In the genomic region with DNA sequence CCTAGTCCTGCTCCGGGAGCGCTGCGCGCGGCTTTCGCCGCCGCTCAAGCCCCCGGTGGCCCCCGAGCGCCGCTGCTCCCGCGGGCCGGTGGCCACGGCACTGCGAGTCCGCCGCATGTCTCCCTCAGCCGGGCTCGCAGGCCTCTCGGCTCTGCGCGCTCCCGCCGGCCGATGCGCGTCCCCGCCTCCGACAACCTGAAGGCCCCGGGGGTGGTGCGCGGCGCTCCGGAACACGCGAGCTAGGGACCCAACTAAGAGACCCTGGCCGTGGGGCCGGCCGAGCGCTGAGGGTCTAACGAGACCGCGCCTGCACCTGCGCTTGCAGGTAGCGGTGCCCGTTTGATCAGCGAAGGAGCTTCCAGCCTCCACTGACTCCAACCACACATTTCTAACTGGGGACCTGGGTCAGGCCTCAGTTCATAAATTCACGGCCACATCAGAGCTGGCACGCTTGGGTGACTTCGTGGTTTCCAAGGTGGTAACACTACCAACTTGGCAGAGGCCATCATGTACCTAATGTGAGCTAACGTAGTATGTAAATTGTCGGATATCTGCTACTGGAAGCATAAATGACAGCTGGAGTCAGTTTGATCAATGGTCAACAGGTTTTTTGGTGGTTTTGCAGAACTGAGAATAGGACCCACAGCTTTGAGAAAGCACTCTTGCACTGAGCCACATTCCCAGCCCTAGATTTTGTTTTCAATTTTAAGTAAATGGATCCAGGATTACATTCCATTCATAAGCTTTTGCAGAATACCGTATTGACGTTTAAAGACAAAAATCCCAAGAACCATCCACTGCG, we compare ENCODE assay signal across 8 mouse cellular contexts. TPM values are rescaled to one million over a fixed set of nuclear protein-coding genes. Genes with fewer than 3 reads are reported as not detected.
DNase-seq lines count a peak whose midpoint lies in the region; TF ChIP-seq lines count a peak whose summit lies in the region.

A gene (minus strand): TSS at position 173 of the 802 bp plus-strand sequence.

- H3K36me3 ChIP-seq in macrophage (ENCODE audit: inconsistent target): no peaks in the 10 kb centered on the region

- intact Hi-C loops in gastrocnemius, postnatal 14 days (cut with DNase I; ENCODE audit: low total_unique reads): no loop called here
- intact Hi-C loops in left cerebral cortex, adult 2 months (cut with DNase I): loop anchor here (5.0 kb wide), 1 partner anchor 82 kb away; a partner anchor contains a TSS

- TF ChIP-seq POLR2A in cortical plate, adult 2 months (IDR thresholded peaks at IDR 0.05; ENCODE audit: extremely low read depth, insufficient read depth, low read length): no peak

- H3K4me1 ChIP-seq in cortical plate, adult 2 months (ENCODE audit: control insufficient read depth, insufficient read depth, low read length): no peaks in the 10 kb centered on the region

- TF ChIP-seq CTCF in cortical plate, adult 2 months (IDR thresholded peaks at IDR 0.05; ENCODE audit: extremely low read depth, insufficient read depth, low read length): no peak
- TF ChIP-seq CTCF in left cerebral cortex, adult 2 months (IDR thresholded peaks at IDR 0.05): no peak

- no peaks in the 10 kb centered on the region for H3K79me2 ChIP-seq in macrophage (ENCODE audit: inconsistent target)

- DNase-seq in ZHBTc4 (ENCODE audit: low read depth, low spot score): peak; percentile 90
- peak; percentile 73 for DNase-seq in gastrocnemius, postnatal 14 days
- peak; percentile 78 for DNase-seq in induced T-regulatory cell, adult 2 months (ENCODE audit: low read depth)
- peak; percentile 74 to 81 for DNase-seq in left cerebral cortex, adult 2 months (ENCODE audit: extremely low spot score in 1 of 2, low spot score in 2 of 2)
- DNase-seq in right cerebral cortex, adult 18-20 months: peak; percentile 75
- DNase-seq in urinary bladder, postnatal 10 days (ENCODE audit: low spot score): peak; percentile 28

- peak within 1 kb of the TSS; percentile 65 for H3K27ac ChIP-seq in cortical plate, adult 2 months (ENCODE audit: insufficient read depth, low read length)
- H3K27ac ChIP-seq in left cerebral cortex, adult 2 months: peak within 1 kb of the TSS; percentile 90
- no peak within 1 kb of the TSS for H3K27ac ChIP-seq in macrophage

- H3K4me3 ChIP-seq in cortical plate, adult 2 months (ENCODE audit: insufficient read depth, low read length): peak within 1 kb of the TSS; percentile 53
- H3K4me3 ChIP-seq in left cerebral cortex, adult 2 months: peak within 1 kb of the TSS; percentile 77
- H3K4me3 ChIP-seq in macrophage (ENCODE audit: inconsistent target): peak within 1 kb of the TSS; percentile 44

- 9% methylated on average over 53 of the region's 57 CpGs for WGBS in macrophage (ENCODE audit: missing documents)

RNA-seq across cellular contexts. Expression of the gene that starts here (rescaled TPM):
- 57.3 and 65.1 TPM in 2 replicates for polyA plus RNA-seq in cortical plate, adult 2 months (2012; rRNA removed)
- 10 to 100 TPM; 15.4 to 20.4 TPM for total RNA-seq in gastrocnemius, postnatal 14 days (2021)
- total RNA-seq in left cerebral cortex, adult 2 months (2021): 10 to 100 TPM; 34.6 to 41.0 TPM
- 10 to 100 TPM in 1 of 26 experiments, 1 to 10 TPM in 21, not detected in 4; 1.6 to 10.6 (median 3.8) TPM for total RNA-seq in macrophage (2018; cell fraction: chromatin; rRNA removed)
- 1 to 10 TPM; 1.7 to 9.7 (median 3.9) TPM for total RNA-seq in macrophage (2018; cell fraction: cytosol; rRNA removed)
- total RNA-seq in macrophage (2018; cell fraction: nucleus; rRNA removed): 10 to 100 TPM in 3 of 26 experiments, 1 to 10 TPM in 21, under 1 TPM in 1, not detected in 1; 0.63 to 13.2 (median 3.8) TPM
- 7.2 to 8.9 TPM (median 8.3 TPM) in 3 replicates for polyA plus RNA-seq in macrophage (2018)

Comparison
In these comparisons a context has a peak if more than half of its experiments do, and no peak if none do; other contexts are left out.
1. DNase-seq: peak in every context shown above with its lines; median percentile 90 in ZHBTc4; 78 in induced T-regulatory cell, adult 2 months; 78 in left cerebral cortex, adult 2 months; 75 in right cerebral cortex, adult 18-20 months; 73 in gastrocnemius, postnatal 14 days; 28 in urinary bladder, postnatal 10 days.